Mouse (Mus musculus): ENCODE measurements around the gene Ndufb3. TPM values are rescaled to one million over a fixed set of nuclear protein-coding genes. Genes with fewer than 3 reads are reported as not detected.

The Ndufb3 gene
- total RNA-seq, 1 experiment from 2014 or later, result 51.9 TPM

DNA sequence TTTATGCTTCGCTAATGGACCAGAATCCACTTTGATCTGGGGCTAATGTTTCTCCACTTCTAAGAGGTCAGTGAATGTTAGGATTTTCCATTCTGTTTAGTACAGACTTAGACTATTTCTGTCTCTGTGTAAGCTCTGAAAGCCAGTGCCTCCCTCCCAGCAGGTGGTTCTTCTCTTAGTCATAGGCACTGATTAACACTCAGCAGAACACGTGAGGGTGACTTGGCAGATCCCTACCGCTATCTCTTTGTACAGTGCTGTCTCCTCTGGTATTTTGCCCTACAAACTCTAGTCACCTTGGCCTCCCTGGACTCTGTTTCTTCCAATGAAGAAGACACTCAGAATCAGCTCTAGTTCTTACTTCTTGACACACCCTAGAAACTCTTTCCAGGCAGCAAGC, 28.2 kb downstream of the Ndufb3 start:
- no peak for ATAC-seq (replicated peaks; ENCODE audit: insufficient number of reproducible peaks, low FRiP score, low TSS enrichment, poor library complexity, severe bottlenecking)

DNA sequence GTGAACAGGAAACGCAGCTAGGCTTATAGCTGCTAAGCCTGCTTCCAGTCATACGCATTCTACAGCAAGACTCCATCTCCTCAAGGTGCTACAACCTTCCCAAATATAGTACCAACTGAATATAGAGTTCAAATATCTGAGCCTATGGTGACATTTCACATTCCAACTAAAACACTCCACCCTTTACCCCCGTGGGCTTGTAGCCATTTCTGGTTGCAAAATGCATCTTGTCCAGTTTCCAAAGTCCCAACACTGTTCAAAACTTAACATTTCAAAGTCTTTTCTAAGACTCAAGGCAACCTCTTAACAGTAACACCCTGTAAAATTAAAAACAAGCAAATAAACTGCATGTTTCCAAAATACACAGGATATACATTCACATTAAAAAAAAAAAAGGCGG, 29.0 kb downstream of the Ndufb3 start:
- no peak for ATAC-seq (replicated peaks; ENCODE audit: insufficient number of reproducible peaks, low FRiP score, low TSS enrichment, poor library complexity, severe bottlenecking)

DNA sequence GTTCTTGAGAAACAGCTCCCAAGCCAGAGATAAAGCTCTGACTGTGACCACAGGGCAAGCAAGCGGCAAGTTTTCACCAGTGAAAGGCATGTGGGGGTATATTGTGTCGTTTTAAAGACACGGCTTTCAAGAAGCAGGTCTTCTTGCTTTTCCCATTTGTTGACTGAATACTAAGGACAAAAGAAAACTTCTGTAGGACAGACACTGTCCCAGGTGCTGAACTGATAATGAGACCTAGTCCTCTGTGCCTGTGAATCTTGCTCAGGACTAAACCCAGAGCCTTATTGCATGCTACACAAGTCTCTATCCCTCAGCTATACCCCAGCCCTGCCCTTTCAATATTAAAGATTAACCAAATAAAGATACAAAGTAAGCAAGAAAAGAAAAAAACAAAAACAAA, 30.0 kb downstream of the Ndufb3 start:
- no peak for ATAC-seq (replicated peaks; ENCODE audit: insufficient number of reproducible peaks, low FRiP score, low TSS enrichment, poor library complexity, severe bottlenecking)

DNA sequence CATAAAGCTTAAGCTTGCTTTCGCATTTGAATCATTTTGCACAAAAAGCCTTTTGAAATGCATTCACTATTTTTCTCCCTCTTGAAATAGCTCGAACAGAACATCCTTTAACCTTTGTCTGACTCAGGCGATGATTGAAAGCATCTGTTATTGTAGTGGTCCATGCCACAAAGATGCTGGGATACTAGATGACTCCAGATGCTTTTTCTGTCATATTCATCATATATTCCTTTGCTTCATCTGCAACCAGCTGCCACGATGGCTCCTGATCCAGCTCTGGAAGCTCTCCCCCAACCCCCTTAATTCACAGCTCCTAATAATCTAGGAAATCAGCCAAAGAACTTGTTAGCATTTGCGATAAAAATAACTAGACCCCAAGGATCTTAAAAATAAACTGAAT, 30.9 kb downstream of the Ndufb3 start:
- ATAC-seq (replicated peaks; ENCODE audit: insufficient number of reproducible peaks, low FRiP score, low TSS enrichment, poor library complexity, severe bottlenecking), result no peak

DNA sequence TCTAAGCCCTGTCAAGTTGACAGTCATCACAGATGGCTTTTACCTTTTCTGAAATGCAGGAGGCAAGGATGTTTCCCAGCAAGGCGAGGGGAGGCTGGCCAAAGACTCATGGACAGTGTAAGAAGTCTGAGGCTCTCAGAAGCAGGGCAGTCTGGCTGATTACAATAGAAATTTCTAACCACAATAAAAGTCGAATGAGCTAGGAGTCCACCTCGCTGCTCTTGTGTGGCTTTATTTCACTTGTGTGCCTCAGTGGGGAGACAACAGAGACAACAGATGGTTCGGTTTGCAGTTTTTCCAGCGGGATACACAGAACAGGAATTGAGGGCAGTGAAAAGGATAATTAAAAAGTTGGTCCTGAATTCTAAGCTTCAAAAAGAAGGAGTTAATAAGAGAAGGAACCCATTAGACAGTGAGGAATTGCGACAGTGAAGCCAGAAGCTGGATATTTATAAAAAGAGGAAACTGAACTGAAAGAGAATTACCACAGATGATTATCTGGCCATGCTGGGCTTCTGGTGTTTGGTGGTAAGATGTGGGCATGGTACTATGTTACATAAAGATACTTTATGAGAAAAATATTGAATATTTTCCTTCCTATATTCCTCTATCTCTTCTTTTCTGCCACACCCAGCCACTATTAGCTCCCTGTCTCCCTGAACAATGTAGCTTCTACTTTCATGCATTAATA, 31.9 kb downstream of the Ndufb3 start:
- peak; percentile 77 for ATAC-seq (replicated peaks; ENCODE audit: insufficient number of reproducible peaks, low FRiP score, low TSS enrichment, poor library complexity, severe bottlenecking)

DNA sequence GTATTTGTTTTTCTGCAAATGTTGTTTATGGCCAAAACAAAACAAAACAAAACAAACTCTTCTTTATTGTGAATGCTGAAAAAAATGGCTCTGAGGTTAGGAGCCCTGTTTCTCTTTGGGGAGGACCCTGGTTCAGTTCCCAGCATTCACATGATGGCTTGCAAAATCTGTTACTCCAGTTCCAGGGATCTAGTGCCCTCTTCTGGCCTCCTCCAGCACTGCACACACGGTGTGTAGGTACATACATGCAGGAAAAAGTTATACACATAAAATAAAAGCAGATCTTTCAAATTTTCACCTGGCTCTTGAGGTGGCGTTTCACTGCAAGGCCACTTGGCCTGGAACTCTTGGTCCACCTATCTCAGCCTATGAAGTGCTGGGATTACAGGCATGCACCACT, 32.6 kb downstream of the Ndufb3 start:
- ATAC-seq (replicated peaks; ENCODE audit: insufficient number of reproducible peaks, low FRiP score, low TSS enrichment, poor library complexity, severe bottlenecking), result no peak

DNA sequence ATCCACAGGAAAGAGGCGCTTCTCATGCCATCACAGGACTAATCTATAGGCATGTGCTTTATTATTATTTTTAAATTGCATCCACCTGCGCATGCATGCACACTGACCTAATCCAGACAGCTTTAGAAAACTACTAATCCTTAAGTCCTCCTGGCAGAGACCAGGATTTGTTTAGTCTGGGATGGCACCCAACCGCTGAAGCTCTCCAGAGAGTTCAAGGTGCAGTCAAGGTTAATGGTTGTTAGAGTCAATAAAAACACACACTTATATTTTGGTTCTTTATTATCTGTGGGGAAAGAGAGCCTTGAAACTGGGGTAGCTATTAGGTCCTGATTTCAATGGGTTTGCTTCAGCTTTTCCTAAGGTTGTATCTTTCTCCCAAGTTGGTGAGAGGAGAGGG, 35.1 kb downstream of the Ndufb3 start:
- no peak for ATAC-seq (replicated peaks; ENCODE audit: insufficient number of reproducible peaks, low FRiP score, low TSS enrichment, poor library complexity, severe bottlenecking)

DNA sequence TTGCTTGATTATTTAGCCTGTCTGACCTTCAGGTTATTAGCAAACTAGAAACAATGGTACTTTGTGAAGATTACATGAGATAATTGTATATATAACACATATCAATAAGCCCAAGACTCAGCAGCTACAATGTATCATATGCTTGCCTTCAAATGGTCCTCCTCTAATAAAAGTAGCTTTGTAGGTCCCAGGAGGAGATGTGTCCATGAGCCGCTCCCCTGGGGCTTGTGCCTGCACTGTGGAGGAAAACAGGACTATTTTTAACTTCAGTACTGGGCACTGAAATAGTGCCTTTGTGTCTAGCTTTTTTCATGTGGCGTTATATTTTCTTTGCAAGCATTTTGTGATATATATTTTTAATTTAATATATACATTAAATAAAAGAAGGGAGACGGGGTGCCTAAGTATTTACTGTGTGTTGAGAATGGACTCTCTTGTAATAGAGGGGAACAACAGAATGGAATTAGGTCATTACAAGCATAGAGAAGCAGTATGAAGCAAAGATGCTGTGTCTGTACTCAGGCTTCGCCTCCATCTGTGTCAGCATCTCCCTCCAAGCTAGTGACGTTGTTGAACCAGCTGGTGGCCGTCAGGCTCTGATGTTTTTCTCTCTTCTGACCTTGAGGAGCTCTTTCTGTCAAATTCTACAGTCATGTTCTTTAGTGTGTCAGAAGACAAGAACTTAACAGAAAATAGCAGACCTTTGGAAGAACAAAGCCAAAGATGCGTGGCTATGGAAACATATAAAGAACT, 36.0 kb downstream of the Ndufb3 start:
- no peak for ATAC-seq (replicated peaks; ENCODE audit: insufficient number of reproducible peaks, low FRiP score, low TSS enrichment, poor library complexity, severe bottlenecking)

DNA sequence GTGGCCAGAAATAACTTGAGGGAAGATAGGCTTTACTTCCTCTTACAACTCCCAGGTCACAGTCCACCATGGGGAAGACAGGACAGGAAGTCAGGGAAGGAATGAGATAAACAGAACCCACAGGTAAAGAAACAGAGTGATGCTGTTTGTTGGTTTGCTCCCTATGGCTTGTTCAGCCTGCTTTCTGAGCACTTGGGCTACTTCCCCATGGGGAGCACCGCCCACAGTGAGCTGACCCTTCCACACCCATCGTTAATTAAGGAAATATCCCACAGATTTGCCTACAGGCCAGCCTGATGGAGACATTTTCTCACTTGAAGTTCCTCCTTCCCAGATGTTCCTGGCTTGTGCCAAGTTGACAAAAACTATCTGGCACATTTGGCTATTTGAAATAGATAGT, 42.7 kb downstream of the Ndufb3 start:
- ATAC-seq (replicated peaks; ENCODE audit: insufficient number of reproducible peaks, low FRiP score, low TSS enrichment, poor library complexity, severe bottlenecking), result peak; percentile 50; the same call in 1 of the 2 replicates

Other genes with a start within 250 kb of the Ndufb3 start
- 164 to 180 TPM (median 178 TPM) in 3 replicates for gene Bzw1, start 193.5 kb upstream of the Ndufb3 start, total RNA-seq (2017)
- gene Clk1, start 162.3 kb upstream of the Ndufb3 start, total RNA-seq (2017), result 1,281 to 1,683 TPM (median 1,335 TPM) in 3 replicates
- 11.5 to 22.8 TPM (median 18.0 TPM) in 3 replicates for gene Nif3l1, start 141.2 kb upstream of the Ndufb3 start, total RNA-seq (2017)
- 59.5 to 80.1 TPM (median 68.3 TPM) in 3 replicates for gene Ppil3, start 140.9 kb upstream of the Ndufb3 start, total RNA-seq (2017)
- gene Orc2, start 81.3 kb upstream of the Ndufb3 start, total RNA-seq (2017), result 15.9 to 29.6 TPM (median 23.3 TPM) in 3 replicates
- 11.6 to 17.6 TPM (median 14.9 TPM) in 3 replicates for gene Fam126b, start 61 bp upstream of the Ndufb3 start, total RNA-seq (2017)
- gene Als2cr12, start 109.6 kb downstream of the Ndufb3 start, total RNA-seq (2017), result not detected in 3 replicates
- gene Cflar, start 125.1 kb downstream of the Ndufb3 start, total RNA-seq (2017), result 127 to 227 TPM (median 128 TPM) in 3 replicates
- gene Casp8, start 209.0 kb downstream of the Ndufb3 start, total RNA-seq (2017), result 112 to 160 TPM (median 128 TPM) in 3 replicates